In genomic region chr8:26300246-26300645, GRCm38 (mm10) we compare ENCODE assay signal across 16 mouse cellular contexts.
DNase-seq lines count a peak whose midpoint lies in the region; ATAC-seq and TF ChIP-seq lines count a peak whose summit lies in the region.
"Had no signal": no experiment of that assay in that cellular context is flagged by ENCODE, and none has a peak within 500 bp of the region (broad histone marks: within the 10 kb centered on the region; RNA-seq: fewer than 3 reads in every experiment).

No protein-coding gene starts in this region.

- DNase-seq in midbrain, postnatal 0 days (ENCODE audit: low spot score) = peak; percentile 14
- no peak for DNase-seq in midbrain, embryonic 10.5 days (ENCODE audit: low spot score)
- DNase-seq in kidney, postnatal 0 days (ENCODE audit: low spot score) = no peak
- no peak for DNase-seq in spleen, postnatal 14 days (ENCODE audit: low spot score in 2 of 2)
- DNase-seq in gastrocnemius, adult 2 months = no peak
- DNase-seq in embryo, embryonic 10.5 days (ENCODE audit: low spot score) = no peak
- DNase-seq: adrenal gland, postnatal 36 days; cerebellum, postnatal 10 days; forebrain, postnatal 0 days; thymus, adult 18-20 months had no signal

- no peaks in the 10 kb centered on the region for H3K9me3 ChIP-seq in midbrain, postnatal 0 days (ENCODE audit: low read length)
- H3K9me3 ChIP-seq in midbrain, embryonic 10.5 days (replicated peaks) = no peaks in the 10 kb centered on the region
- H3K9me3 ChIP-seq in kidney, postnatal 0 days (replicated peaks; ENCODE audit: low read length) = no peaks in the 10 kb centered on the region
- no peaks in the 10 kb centered on the region for H3K9me3 ChIP-seq in liver, embryonic 16.5 days (replicated peaks; ENCODE audit: control insufficient read depth, low read length)
- H3K9me3 ChIP-seq: G1E; lung, embryonic 15.5 days; midbrain, embryonic 15.5 days had no signal

- H3K27me3 ChIP-seq in midbrain, postnatal 0 days (ENCODE audit: insufficient read depth, low read length) = no peaks in the 10 kb centered on the region
- no peaks in the 10 kb centered on the region for H3K27me3 ChIP-seq in midbrain, embryonic 10.5 days (ENCODE audit: low read depth, poor library complexity, severe bottlenecking)
- no peaks in the 10 kb centered on the region for H3K27me3 ChIP-seq in kidney, postnatal 0 days (ENCODE audit: insufficient read depth, low read length)
- no peaks in the 10 kb centered on the region for H3K27me3 ChIP-seq in liver, embryonic 16.5 days (ENCODE audit: control insufficient read depth, insufficient read depth, low read depth, low read length)
- H3K27me3 ChIP-seq: lung, embryonic 15.5 days; midbrain, embryonic 15.5 days had no signal

- ATAC-seq in midbrain, postnatal 0 days (ENCODE audit: low FRiP score) = no peak
- ATAC-seq in kidney, postnatal 0 days (replicated peaks; ENCODE audit: low FRiP score, low read depth) = no peak
- ATAC-seq in liver, embryonic 16.5 days (ENCODE audit: low read depth) = peak; percentile 47; the same call in 1 of the 2 replicates
- ATAC-seq: forebrain, postnatal 0 days; midbrain, embryonic 15.5 days had no signal

- WGBS in midbrain, postnatal 0 days = 65% methylated on average over 6 of the region's 6 CpGs
- WGBS in midbrain, embryonic 10.5 days = 74% methylated on average over 6 of the region's 6 CpGs
- 30% methylated on average over 6 of the region's 6 CpGs for WGBS in kidney, postnatal 0 days
- WGBS in liver, embryonic 16.5 days (ENCODE audit: insufficient replicate concordance) = 47% methylated on average over 6 of the region's 6 CpGs

- TF ChIP-seq CTCF in midbrain, postnatal 0 days (IDR thresholded peaks at IDR 0.05) = no peak
- TF ChIP-seq CTCF in kidney, postnatal 0 days (IDR thresholded peaks at IDR 0.05; ENCODE audit: low read depth) = no peak
- TF ChIP-seq CTCF in gastrocnemius, adult 2 months (IDR thresholded peaks at IDR 0.05) = no peak

- no peaks in the 10 kb centered on the region for H3K36me3 ChIP-seq in midbrain, postnatal 0 days (ENCODE audit: insufficient read depth, low read length)
- H3K36me3 ChIP-seq in midbrain, embryonic 10.5 days = no peaks in the 10 kb centered on the region
- H3K36me3 ChIP-seq in kidney, postnatal 0 days (ENCODE audit: insufficient read depth, low read length) = no peaks in the 10 kb centered on the region
- no peaks in the 10 kb centered on the region for H3K36me3 ChIP-seq in liver, embryonic 16.5 days (ENCODE audit: control insufficient read depth, insufficient read depth)
- H3K36me3 ChIP-seq: G1E; lung, embryonic 15.5 days; midbrain, embryonic 15.5 days had no signal

- H3K4me1 ChIP-seq in midbrain, postnatal 0 days (ENCODE audit: insufficient read depth, low read length) = no peaks in the 10 kb centered on the region
- peaks cover 4% of the 10 kb centered on the region; the same call in 1 of the 2 replicates for H3K4me1 ChIP-seq in midbrain, embryonic 10.5 days
- 0 out of 2 replicates have a peak, but pooled peaks cover 10% of the 10 kb centered on the region for H3K4me1 ChIP-seq in kidney, postnatal 0 days (replicated peaks; ENCODE audit: insufficient read depth, low read length)
- no peaks in the 10 kb centered on the region for H3K4me1 ChIP-seq in liver, embryonic 16.5 days (ENCODE audit: control insufficient read depth, low read depth, low read length)
- H3K4me1 ChIP-seq: lung, embryonic 15.5 days had no signal

- H3K9ac ChIP-seq in midbrain, postnatal 0 days (replicated peaks; ENCODE audit: low read length, poor library complexity, severe bottlenecking) = no peak overlapping the region
- H3K9ac ChIP-seq in kidney, postnatal 0 days (ENCODE audit: low read depth, low read length) = no peak overlapping the region
- H3K9ac ChIP-seq in liver, embryonic 16.5 days (ENCODE audit: low read depth, low read length) = no peak overlapping the region
- H3K9ac ChIP-seq: forebrain, postnatal 0 days; lung, embryonic 15.5 days; midbrain, embryonic 15.5 days had no signal

- intact Hi-C loops in gastrocnemius, adult 2 months (cut with DNase I) = no loop called here

- H3K27ac ChIP-seq in midbrain, postnatal 0 days (ENCODE audit: low read depth, low read length) = no peak overlapping the region
- no peak overlapping the region for H3K27ac ChIP-seq in midbrain, embryonic 10.5 days (replicated peaks)
- no peak overlapping the region for H3K27ac ChIP-seq in kidney, postnatal 0 days
- no peak overlapping the region for H3K27ac ChIP-seq in liver, embryonic 16.5 days (ENCODE audit: low read length)
- no peak overlapping the region for H3K27ac ChIP-seq in gastrocnemius, adult 2 months
- H3K27ac ChIP-seq: left cerebral cortex, adult 2 months; lung, embryonic 15.5 days; midbrain, embryonic 15.5 days had no signal

- H3K4me3 ChIP-seq in midbrain, postnatal 0 days (ENCODE audit: low read depth, low read length) = no peak overlapping the region
- no peak overlapping the region for H3K4me3 ChIP-seq in midbrain, embryonic 10.5 days
- H3K4me3 ChIP-seq in kidney, postnatal 0 days (replicated peaks; ENCODE audit: low read depth, low read length) = no peak overlapping the region
- H3K4me3 ChIP-seq in liver, embryonic 16.5 days (ENCODE audit: low read depth, low read length) = no peak overlapping the region
- no peak overlapping the region for H3K4me3 ChIP-seq in gastrocnemius, adult 2 months
- H3K4me3 ChIP-seq: erythroblast, embryonic 14.5 days; left cerebral cortex, adult 2 months; lung, embryonic 15.5 days; midbrain, embryonic 15.5 days had no signal

- H3K4me2 ChIP-seq in midbrain, postnatal 0 days (ENCODE audit: low read depth, low read length, poor library complexity, severe bottlenecking) = no peak overlapping the region
- peak overlapping the region; percentile 10; the same call in 1 of the 2 replicates for H3K4me2 ChIP-seq in kidney, postnatal 0 days (ENCODE audit: low read length)
- no peak overlapping the region for H3K4me2 ChIP-seq in liver, embryonic 16.5 days (ENCODE audit: low read depth, low read length)
- H3K4me2 ChIP-seq: lung, embryonic 15.5 days; midbrain, embryonic 15.5 days had no signal
